Mouse (Mus musculus) myocyte (in vitro differentiated cells): Measurements from ENCODE around the gene Bex3. TPM values are rescaled to one million over a fixed set of nuclear protein-coding genes. Genes with fewer than 3 reads are reported as not detected.

ENCODE experiments used
- H3K27me3 ChIP-seq: one replicate; pipeline ENCODE4 v1.6.1; 2011; ENCODE audit not compliant: control insufficient read depth, insufficient read depth, insufficient read length
- H3K36me3 ChIP-seq: one replicate; pipeline ENCODE4 v1.6.1; 2011; ENCODE audit not compliant: control insufficient read depth, insufficient read depth
- H3K4me2 ChIP-seq: one replicate; pipeline ENCODE4 v1.6.1; 2011; ENCODE audit warnings: low read depth, control low read depth
- H3K4me3 ChIP-seq: one replicate; pipeline ENCODE4 v1.5.1; 2011; ENCODE audit warnings: mild to moderate bottlenecking, control low read depth, moderate library complexity
- H3K79me2 ChIP-seq: one replicate; pipeline ENCODE4 v1.6.1; 2011; ENCODE audit not compliant: control insufficient read depth, insufficient read depth
- H3ac ChIP-seq: one replicate; pipeline ENCODE4 v1.6.1; 2011; ENCODE audit not compliant: control insufficient read depth, insufficient read length
- CEBPB ChIP-seq: IDR thresholded peaks from 2 replicates; pipeline ENCODE4 v1.6.1; 2011; ENCODE audit warnings: mild to moderate bottlenecking, moderate library complexity; ENCODE audit not compliant: poor library complexity, insufficient read depth, severe bottlenecking
- E2F4 ChIP-seq: IDR thresholded peaks from one replicate; pipeline ENCODE4 v1.6.1; 2011; ENCODE audit warnings: mild to moderate bottlenecking, control low read depth, moderate library complexity; ENCODE audit not compliant: insufficient read depth
- MAX ChIP-seq: IDR thresholded peaks from one replicate; pipeline ENCODE4 v1.6.1; 2011; ENCODE audit warnings: low read depth, mild to moderate bottlenecking, control low read depth
- MYOD1 ChIP-seq, 3 experiments: IDR thresholded peaks; one replicate each; pipeline ENCODE4 v1.6.1; 2011; ENCODE audit warnings: control low read depth in 2 of 3, low read depth in 2 of 3, mild to moderate bottlenecking in 2 of 3, moderate library complexity in 1 of 3; ENCODE audit not compliant: insufficient read length in 2 of 3, control insufficient read depth in 1 of 3
- MYOG ChIP-seq, 3 experiments: IDR thresholded peaks; one replicate each; pipeline ENCODE4 v1.6.1; 2011; ENCODE audit warnings: control low read depth in 2 of 3, low read depth in 2 of 3, mild to moderate bottlenecking in 2 of 3; ENCODE audit not compliant: insufficient read length in 2 of 3, control insufficient read depth in 1 of 3, insufficient read depth in 1 of 3
- POLR2A ChIP-seq: IDR thresholded peaks from one replicate; pipeline ENCODE4 v1.6.1; 2011; ENCODE audit warnings: low read depth, mild to moderate bottlenecking, control low read depth, moderate library complexity; ENCODE audit not compliant: insufficient read length
- POLR2AphosphoS2 ChIP-seq: IDR thresholded peaks from one replicate; pipeline ENCODE4 v1.6.1; 2011; ENCODE audit warnings: low read depth, control low read depth; ENCODE audit not compliant: insufficient read length
- REST ChIP-seq: IDR thresholded peaks from one replicate; pipeline ENCODE4 v1.6.1; 2011; ENCODE audit warnings: mild to moderate bottlenecking, control low read depth, moderate library complexity; ENCODE audit not compliant: insufficient read depth, insufficient read length
- SRF ChIP-seq: IDR thresholded peaks from one replicate; pipeline ENCODE4 v1.6.1; 2011; ENCODE audit warnings: low read depth; ENCODE audit not compliant: control insufficient read depth, insufficient read length
- TCF12 ChIP-seq: IDR thresholded peaks from one replicate; pipeline ENCODE4 v1.6.1; 2011; ENCODE audit warnings: mild to moderate bottlenecking, control low read depth; ENCODE audit not compliant: poor library complexity, insufficient read depth, severe bottlenecking
- TCF3 ChIP-seq: IDR thresholded peaks from one replicate; pipeline ENCODE4 v1.6.1; 2011; ENCODE audit warnings: low read depth, control low read depth; ENCODE audit not compliant: insufficient read length
- USF1 ChIP-seq: IDR thresholded peaks from one replicate; pipeline ENCODE4 v1.6.1; 2011; ENCODE audit warnings: low read depth, mild to moderate bottlenecking, control low read depth, moderate library complexity
- polyA plus RNA-seq: library from polyadenylated mRNA; unstranded; fragments of >200 nt; fragmentation: generic; extraction: Trizol; gene quantifications from one replicate; pipeline ENCODE4 v1.2.1, GENCODE M21; 2012; ENCODE audit warnings: missing spikeins

Gene Bex3
- polyA plus RNA-seq, 1 experiment, result 197 TPM

DNA sequence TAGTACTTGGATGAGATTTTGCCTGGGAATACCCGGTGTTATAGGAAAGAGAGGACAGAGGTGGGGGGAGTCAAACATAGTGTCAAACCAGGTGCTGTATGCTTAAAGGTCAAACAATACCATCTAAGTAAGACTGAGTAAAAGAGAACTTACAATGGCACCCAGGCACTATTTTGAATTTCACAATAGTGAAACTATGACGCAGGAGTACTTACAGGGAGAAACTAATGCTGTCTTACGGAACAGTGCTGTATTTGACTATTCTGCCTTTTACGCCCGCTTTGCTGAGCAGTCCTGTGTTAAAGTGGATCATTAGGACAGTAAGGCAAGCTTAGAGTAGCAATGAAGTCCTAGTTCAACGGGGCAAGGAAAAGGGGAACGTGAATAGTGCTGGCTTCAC is 7.5 kb downstream of the Bex3 start:
- H3K4me3 ChIP-seq, result no peak overlapping the region
- TF ChIP-seq REST, result no peak
- no peak for TF ChIP-seq TCF3
- no peak for TF ChIP-seq E2F4
- no peak for TF ChIP-seq MAX
- TF ChIP-seq MYOD1 (IDR thresholded peaks at IDR 0.05; ENCODE audit: control insufficient read depth in 1 of 3, insufficient read length in 2 of 3, low read depth in 2 of 3), result no peak
- no peak for TF ChIP-seq MYOG (IDR thresholded peaks at IDR 0.05; ENCODE audit: control insufficient read depth in 1 of 3, insufficient read depth in 1 of 3, insufficient read length in 2 of 3, low read depth in 2 of 3)
- TF ChIP-seq TCF12, result no peak
- TF ChIP-seq CEBPB, result no peak
- no peaks in the 10 kb centered on the region for H3K36me3 ChIP-seq
- H3ac ChIP-seq, result no peak overlapping the region
- H3K27me3 ChIP-seq, result no peaks in the 10 kb centered on the region
- H3K4me2 ChIP-seq, result no peak overlapping the region
- H3K79me2 ChIP-seq, result no peaks in the 10 kb centered on the region

DNA sequence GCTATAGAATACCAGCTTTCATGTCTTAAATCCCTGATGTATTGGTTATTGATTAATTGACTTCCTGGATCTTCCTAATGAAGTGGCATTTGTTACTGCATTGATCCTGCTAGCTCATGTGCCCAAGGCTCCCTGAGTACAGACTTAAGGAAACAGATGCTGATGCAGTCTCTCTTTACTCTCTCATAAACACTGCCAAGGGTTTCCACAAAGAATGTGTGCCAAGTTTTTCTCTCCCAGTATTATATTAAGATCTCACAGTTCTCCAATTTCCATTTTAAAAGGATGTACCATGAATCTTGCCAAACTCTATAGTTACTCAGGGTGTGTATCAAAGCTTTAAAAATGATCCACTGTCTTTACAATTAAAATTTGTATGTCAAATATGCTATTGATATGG is 8.3 kb downstream of the Bex3 start:
- Histone ChIP-seq H3ac (no peak overlapping the region), H3K36me3 (no peaks in the 10 kb centered on the region), H3K79me2 (no peaks in the 10 kb centered on the region), H3K4me2 (no peak overlapping the region), H3K4me3 (no peak overlapping the region), H3K27me3 (no peaks in the 10 kb centered on the region)
- TF ChIP-seq POLR2A, result no peak
- TF ChIP-seq TCF3, result no peak
- no peak for TF ChIP-seq E2F4
- no peak for TF ChIP-seq MAX
- no peak for TF ChIP-seq MYOG (IDR thresholded peaks at IDR 0.05; ENCODE audit: control insufficient read depth in 1 of 3, insufficient read depth in 1 of 3, insufficient read length in 2 of 3, low read depth in 2 of 3)

DNA sequence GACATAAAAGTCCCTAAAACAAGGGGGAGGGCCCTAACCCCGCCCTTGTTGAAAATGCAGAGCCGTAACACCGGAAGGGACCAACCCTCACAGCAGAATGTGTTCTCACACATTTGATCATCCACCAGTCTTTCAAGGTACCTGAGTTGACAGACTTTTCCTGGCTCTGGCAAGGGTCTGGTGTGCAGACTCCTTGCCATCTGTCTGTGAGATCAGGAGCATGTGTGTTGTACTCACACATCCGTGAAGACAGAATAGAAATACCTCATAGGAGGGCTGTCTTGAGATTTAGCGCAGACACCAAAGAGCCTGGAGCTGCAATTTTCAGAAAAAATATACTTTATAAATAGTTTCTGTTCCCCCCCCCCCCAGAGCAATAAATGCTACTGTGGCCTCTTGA is 9.4 kb downstream of the Bex3 start:
- no peaks in the 10 kb centered on the region for H3K36me3 ChIP-seq
- H3K79me2 ChIP-seq, result no peaks in the 10 kb centered on the region
- H3K27me3 ChIP-seq, result no peaks in the 10 kb centered on the region
- TF ChIP-seq E2F4, result no peak
- no peak for TF ChIP-seq MYOG (IDR thresholded peaks at IDR 0.05; ENCODE audit: control insufficient read depth in 1 of 3, insufficient read depth in 1 of 3, insufficient read length in 2 of 3, low read depth in 2 of 3)
- no peak overlapping the region for H3ac ChIP-seq
- H3K4me3 ChIP-seq, result no peak overlapping the region
- H3K4me2 ChIP-seq, result no peak overlapping the region

DNA sequence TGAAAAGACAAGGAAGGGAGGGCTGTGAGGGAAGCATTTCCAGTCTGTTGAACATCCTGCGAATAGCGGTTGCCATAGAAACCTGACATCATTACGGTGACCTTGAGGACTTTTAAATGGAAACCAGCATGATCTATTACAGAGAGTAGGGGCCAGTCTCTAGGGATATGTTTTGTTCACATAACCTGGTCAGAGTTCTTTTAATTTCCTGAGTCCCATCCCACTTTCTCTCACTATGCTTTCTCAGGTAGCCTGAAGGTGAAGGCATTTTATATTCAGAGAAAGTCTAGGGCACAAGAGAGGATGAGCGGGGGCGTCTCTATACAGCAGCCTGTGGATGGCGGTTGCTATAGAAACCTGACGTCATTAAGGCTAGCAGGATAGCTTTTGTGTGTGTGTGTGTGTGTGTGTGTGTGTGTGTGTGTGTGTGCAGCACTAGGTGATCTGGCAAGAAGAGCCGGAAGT is 20.8 kb downstream of the Bex3 start:
- Histone ChIP-seq H3K4me2 (no peak overlapping the region), H3ac (no peak overlapping the region), H3K4me3 (no peak overlapping the region), H3K36me3 (no peaks in the 10 kb centered on the region), H3K27me3 (no peaks in the 10 kb centered on the region), H3K79me2 (no peaks in the 10 kb centered on the region)
- no peak for TF ChIP-seq E2F4
- no peak for TF ChIP-seq SRF
- TF ChIP-seq CEBPB, result no peak
- TF ChIP-seq REST, result no peak

- no peaks in the 10 kb centered on the region for H3K36me3 ChIP-seq
- H3K4me2 ChIP-seq, result no peak overlapping the region
- no peaks in the 10 kb centered on the region for H3K27me3 ChIP-seq
- H3ac ChIP-seq, result no peak overlapping the region
- H3K4me3 ChIP-seq, result no peak overlapping the region
- no peak for TF ChIP-seq TCF12
- H3K79me2 ChIP-seq, result no peaks in the 10 kb centered on the region
Measured at GRCm38 (mm10) chrX:136304295-136304694, 34.2 kb downstream of the Bex3 start.

- TF ChIP-seq POLR2AphosphoS2, result no peak
- TF ChIP-seq MAX, result no peak
- no peak for TF ChIP-seq USF1
- no peak for TF ChIP-seq POLR2A
- no peak for TF ChIP-seq SRF
- no peak for TF ChIP-seq REST
- no peak for TF ChIP-seq MYOG (IDR thresholded peaks at IDR 0.05; ENCODE audit: control insufficient read depth in 1 of 3, insufficient read depth in 1 of 3, insufficient read length in 2 of 3, low read depth in 2 of 3)
- no peak for TF ChIP-seq MYOD1 (IDR thresholded peaks at IDR 0.05; ENCODE audit: control insufficient read depth in 1 of 3, insufficient read length in 2 of 3, low read depth in 2 of 3)
- TF ChIP-seq E2F4, result no peak
- TF ChIP-seq TCF3, result no peak
- no peak for TF ChIP-seq TCF12
- TF ChIP-seq CEBPB, result no peak
- no peaks in the 10 kb centered on the region for H3K27me3 ChIP-seq
- no peak overlapping the region for H3K4me3 ChIP-seq
- H3K4me2 ChIP-seq, result no peak overlapping the region
- H3ac ChIP-seq, result no peak overlapping the region
- H3K79me2 ChIP-seq, result no peaks in the 10 kb centered on the region
- no peaks in the 10 kb centered on the region for H3K36me3 ChIP-seq
Measured at GRCm38 (mm10) chrX:136306196-136306595, 36.1 kb downstream of the Bex3 start.
